Mouse (Mus musculus) gastrocnemius, adult 2 months (tissue): ENCODE results near the gene Sema4b. TPM values are rescaled to one million over a fixed set of nuclear protein-coding genes. Genes with fewer than 3 reads are reported as not detected.

ENCODE experiments used
- DNase-seq: peaks from one replicate; pipeline ENCODE4 v3.0.0; 2022
- H3K27ac ChIP-seq: fragments of 200-600 bp; 2 replicates; pipeline ENCODE4 v1.8.1; 2022; ENCODE audit warnings: mild to moderate bottlenecking
- H3K4me3 ChIP-seq: fragments of 200-600 bp; 2 replicates; pipeline ENCODE4 v1.8.1; 2022; ENCODE audit warnings: mild to moderate bottlenecking, moderate library complexity
- CTCF ChIP-seq: fragments of 200-600 bp; IDR thresholded peaks from 2 replicates; pipeline ENCODE4 v1.8.1; 2022; ENCODE audit warnings: antibody characterized with exemption, mild to moderate bottlenecking, moderate library complexity
- intact Hi-C: fragments of 180-260 bp; cut with DNase I; formaldehyde crosslinking; loops from one replicate; pipeline ENCODE4 v1.15.1; 2025
- total RNA-seq, 2 experiments: library from RNA; stranded (reverse); gene quantifications; 2 replicates each; pipeline ENCODE4 v1.2.3; 2021

The Sema4b gene
- total RNA-seq, 2 experiments from 2014 or later, result 1.8 to 2.1 TPM

DNA sequence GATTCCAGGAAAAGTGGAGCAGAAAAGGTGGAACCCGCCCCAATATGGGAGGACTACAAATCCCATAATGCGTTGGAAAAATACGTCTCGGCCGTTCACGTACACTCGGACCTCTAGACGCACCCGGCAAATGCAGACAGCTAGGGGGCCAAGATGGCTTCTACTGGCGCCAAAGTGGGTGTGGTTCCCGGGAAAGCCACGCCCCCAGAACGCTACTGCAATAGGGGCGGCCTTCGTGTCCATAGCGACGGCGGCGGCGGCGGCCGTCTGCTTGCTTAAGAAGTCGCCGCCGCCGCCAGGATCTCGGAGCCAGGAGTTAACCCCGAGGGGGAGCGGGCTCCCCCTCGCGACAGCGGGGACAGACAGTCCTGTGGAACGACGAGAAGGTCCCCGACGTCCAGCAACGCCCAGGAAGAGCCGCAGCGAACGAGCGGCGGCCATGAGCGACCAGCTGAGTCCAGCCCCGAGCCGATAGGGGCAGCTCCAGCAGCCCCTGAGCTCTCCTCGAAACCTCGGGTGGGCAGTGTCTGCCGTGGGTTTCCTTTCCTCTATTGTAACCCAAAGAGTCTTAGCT, 59.6 kb downstream of the Sema4b start, which contains the start of gene Ttll13:
Gene Ttll13, plus strand, starts transcription at position 229 of the 574 bp plus-strand sequence.
- peak within 1 kb of the TSS; percentile 84 for H3K27ac ChIP-seq
- H3K4me3 ChIP-seq, result peak within 1 kb of the TSS; percentile 90
- peak; percentile 97 for DNase-seq
- peak; percentile 56 for TF ChIP-seq CTCF
- intact Hi-C loops, result loop anchor here (5.0 kb wide), 1 partner anchor 76 kb away; the partner anchor contains the start of gene Rccd1

DNA sequence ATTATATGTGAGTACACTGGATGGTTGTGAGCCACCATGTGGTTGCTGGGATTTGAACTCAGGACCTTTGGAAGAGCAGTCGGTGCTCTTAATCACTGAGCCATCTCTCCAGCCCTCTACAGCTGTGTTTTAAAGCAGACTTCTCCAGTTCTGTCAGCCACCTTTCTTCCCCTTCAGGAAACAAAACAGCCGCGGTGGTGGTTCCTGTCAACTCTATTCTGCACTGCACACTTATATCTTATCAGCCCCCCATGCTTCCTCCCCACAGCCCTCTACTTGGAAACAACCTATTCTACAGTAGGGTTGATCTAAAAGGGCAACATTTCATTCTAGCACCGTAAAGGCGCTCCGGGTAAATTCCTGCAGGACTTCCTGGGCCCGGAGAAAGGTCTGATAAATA, 60.2 kb downstream of the Sema4b start:
- no peak for DNase-seq
- peak overlapping the region; percentile 84; the same call in 1 of the 2 replicates for H3K27ac ChIP-seq
- no peak for TF ChIP-seq CTCF
- intact Hi-C loops, result loop anchor here (5.0 kb wide), 1 partner anchor 75 kb away; the partner anchor contains the start of gene Rccd1
- peak overlapping the region; percentile 90 for H3K4me3 ChIP-seq

DNA sequence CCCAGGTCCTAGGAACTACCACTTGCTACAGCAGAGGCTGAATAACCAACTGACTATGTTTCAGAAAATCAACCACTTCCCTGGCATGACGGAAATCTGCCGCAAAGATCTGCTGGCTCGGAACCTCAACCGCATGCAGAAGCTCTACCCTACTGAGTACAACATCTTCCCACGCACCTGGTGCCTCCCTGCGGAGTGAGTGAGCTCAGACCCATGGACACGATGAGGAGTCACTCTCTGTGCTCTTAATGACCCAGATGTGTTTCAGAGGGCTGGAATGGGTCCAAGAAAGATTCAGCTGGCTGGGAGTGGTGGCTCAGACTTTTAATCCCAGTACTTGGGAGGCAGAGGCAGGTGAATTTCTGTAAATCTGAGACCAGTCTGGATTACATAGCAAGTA, 65.8 kb downstream of the Sema4b start:
- DNase-seq, result no peak
- no peak for TF ChIP-seq CTCF
- intact Hi-C loops, result no loop called here
- Histone ChIP-seq H3K27ac (no peak overlapping the region), H3K4me3 (no peak overlapping the region)

DNA sequence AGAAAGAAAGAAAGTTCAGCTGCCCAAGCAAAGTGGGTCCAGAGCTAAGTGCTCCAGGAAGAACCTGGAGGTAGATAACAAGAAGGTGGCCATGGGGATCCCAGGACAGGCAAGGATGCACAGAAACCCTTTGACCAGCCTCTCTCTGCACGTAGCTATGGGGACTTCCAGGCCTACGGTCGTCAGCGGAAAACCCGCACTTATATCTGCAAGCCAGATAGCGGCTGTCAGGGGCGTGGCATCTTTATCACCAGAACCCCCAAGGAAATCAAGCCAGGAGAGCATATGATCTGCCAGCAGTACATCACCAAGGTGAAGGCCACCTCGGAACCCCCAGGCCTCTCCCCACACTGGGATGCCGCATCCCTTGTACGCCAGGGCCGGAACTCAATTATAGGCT, 66.2 kb downstream of the Sema4b start:
- H3K4me3 ChIP-seq, result no peak overlapping the region
- intact Hi-C loops, result no loop called here
- no peak overlapping the region for H3K27ac ChIP-seq
- no peak for TF ChIP-seq CTCF
- no peak for DNase-seq

DNA sequence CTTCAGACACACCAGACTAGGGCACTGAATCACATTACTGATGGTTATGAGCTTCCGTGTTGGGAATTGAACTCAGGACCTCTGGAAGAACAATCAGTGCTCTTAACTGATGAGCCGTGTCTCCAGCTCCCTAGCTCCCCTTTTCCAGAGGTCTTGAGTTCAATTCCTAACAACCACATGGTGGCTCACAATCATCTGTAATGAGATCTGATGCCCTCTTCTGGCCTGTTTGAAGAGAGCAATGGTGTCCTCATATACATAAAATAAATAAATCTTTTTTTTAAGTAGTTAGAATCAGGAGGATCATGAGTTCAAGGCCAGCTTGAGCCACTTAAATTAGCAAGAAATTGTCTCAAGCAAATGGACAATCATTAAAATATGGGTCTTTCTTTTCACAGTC, 69.3 kb downstream of the Sema4b start:
- peak; percentile 28; the same call in 1 of the 2 replicates for TF ChIP-seq CTCF
- no peak overlapping the region for H3K4me3 ChIP-seq
- DNase-seq, result no peak
- intact Hi-C loops, result no loop called here
- no peak overlapping the region for H3K27ac ChIP-seq

DNA sequence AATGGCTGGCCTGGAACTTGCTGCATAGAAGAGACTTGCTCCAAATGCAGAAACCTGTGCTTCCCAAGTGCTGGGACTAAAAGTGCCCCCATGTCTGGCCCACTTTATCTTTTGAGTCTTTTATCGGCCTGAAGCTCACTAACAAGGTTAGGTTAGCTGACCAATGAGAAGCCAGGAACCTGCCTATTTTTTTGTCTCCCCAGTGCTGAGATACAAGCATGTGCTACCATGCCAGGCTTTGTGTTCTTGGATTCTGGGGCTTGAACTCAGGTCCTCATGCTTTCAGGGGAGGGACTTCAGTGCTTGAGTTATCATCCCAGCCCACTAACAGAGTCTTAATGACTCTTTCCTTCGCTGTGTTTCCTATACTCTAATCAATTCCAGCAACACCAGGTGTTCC, 71.1 kb downstream of the Sema4b start:
- TF ChIP-seq CTCF, result no peak
- Histone ChIP-seq H3K4me3 (no peak overlapping the region), H3K27ac (no peak overlapping the region)
- DNase-seq, result no peak
- intact Hi-C loops, result no loop called here

DNA sequence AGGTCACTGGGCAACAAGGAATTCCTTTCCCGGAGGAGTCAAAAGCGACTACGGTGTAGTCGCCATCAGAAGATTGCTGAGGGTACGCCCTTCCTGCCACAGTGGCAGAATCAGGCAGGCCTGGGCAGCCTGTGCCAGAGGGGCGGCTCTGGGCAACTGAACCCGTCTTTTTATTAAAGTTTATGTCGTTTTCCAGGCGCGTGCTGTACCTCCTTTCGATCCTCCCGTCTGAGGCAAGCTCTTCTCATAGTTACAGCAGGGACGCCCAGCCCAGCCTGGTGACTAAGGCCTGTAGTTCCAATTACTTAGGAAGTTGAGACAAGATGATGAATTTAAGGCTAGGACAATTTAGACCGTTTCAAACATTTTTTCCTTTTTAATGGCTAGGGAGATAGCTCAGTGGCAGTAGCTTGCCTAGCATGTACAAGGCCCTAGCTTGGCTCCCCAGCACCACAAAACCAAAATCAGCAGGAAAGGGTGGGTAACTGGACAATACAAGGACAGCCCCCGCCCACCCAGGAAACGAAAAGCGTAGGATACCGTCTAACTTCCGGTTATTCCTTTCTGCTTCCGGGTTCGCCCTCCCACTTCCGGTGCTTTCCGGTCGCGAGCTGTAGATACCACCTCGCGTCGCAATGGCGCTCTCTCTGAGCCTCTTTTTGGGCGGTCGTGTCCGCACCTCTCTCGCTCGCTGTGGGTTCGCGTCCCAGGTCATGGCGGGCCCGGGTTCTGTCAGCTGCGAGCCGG, 74.2 kb downstream of the Sema4b start, which contains the start of gene Ngrn:
Gene Ngrn, plus strand, starts transcription at position 591 of the 747 bp plus-strand sequence.
- DNase-seq, result peak; percentile 90
- no peak for TF ChIP-seq CTCF
- H3K4me3 ChIP-seq, result peak within 1 kb of the TSS; percentile 92
- intact Hi-C loops, result no loop called here
- peak within 1 kb of the TSS; percentile 88 for H3K27ac ChIP-seq

DNA sequence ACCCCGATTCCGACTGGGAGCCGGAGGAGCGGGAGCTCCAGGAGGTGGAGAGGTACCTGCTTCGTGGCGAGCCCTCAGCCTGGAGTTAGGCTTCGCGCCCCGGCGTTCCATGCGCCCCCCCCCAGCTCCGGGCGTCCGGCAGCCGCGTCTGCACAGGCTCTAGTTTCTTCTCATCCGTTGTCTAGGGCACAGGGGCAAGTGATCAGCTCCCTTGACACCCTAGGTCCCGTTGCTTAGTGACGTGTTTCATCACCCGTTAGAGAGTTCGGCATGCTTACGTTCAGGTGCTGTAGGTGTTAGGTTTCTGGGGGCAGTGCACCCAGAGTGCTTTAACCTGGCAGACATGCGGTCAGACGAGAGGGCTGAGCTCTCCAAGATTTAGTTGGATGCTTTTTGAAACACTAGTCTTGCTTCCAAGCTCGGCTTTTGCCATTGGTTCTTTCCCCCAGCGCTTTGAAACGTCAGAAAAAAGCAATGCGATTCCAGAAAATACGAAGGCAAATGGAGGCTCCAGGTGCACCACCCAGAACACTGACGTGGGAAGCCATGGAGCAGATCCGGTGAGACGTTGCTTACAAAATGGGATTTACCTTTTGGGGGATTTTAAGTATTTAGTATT, 74.8 kb downstream of the Sema4b start:
- peak overlapping the region; percentile 88 for H3K27ac ChIP-seq
- peak overlapping the region; percentile 92 for H3K4me3 ChIP-seq
- DNase-seq, result no peak
- intact Hi-C loops, result no loop called here
- TF ChIP-seq CTCF, result no peak

DNA sequence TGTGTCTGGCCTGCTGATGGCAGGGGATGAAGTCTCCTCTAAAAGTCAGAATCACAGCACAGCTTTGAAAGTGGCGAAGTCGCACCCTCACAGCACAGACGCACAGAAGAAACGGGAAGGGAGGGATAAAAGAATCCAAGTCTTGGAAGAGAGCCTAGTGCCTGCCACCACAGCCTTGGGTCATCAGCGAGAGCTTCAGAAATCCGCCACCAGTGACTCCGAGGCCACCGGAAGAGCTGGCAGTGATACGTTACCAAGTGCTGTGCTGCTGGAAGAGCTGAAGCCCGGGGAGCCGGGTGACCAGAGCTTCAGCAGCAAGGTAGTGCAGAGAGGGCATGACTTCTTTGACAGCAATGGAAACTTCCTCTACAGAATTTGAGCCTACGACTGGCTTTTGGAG, 78.0 kb downstream of the Sema4b start:
- no peak for DNase-seq
- intact Hi-C loops, result no loop called here
- no peak for TF ChIP-seq CTCF
- H3K27ac ChIP-seq, result no peak overlapping the region
- no peak overlapping the region for H3K4me3 ChIP-seq

DNA sequence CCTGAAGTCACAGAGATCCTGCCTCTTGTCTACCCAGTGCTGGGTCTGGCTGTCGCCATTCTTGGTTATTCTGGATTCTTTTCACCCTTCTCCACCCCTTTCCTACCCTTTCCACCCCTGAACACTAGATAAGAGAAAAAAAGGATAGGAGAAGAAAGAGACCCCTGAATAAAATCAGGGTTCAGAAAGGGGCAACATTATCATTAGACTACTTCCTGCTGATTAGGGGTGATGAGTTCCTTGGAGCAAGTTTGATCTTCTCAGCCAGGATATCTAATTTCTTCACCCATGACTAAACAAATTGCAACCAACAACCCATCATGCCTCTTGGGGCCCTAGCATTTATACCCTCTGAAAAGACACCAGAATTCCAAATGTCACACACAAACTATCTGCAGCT, 81.1 kb downstream of the Sema4b start:
- no peak overlapping the region for H3K4me3 ChIP-seq
- no peak overlapping the region for H3K27ac ChIP-seq
- DNase-seq, result no peak
- intact Hi-C loops, result no loop called here
- TF ChIP-seq CTCF, result no peak

DNA sequence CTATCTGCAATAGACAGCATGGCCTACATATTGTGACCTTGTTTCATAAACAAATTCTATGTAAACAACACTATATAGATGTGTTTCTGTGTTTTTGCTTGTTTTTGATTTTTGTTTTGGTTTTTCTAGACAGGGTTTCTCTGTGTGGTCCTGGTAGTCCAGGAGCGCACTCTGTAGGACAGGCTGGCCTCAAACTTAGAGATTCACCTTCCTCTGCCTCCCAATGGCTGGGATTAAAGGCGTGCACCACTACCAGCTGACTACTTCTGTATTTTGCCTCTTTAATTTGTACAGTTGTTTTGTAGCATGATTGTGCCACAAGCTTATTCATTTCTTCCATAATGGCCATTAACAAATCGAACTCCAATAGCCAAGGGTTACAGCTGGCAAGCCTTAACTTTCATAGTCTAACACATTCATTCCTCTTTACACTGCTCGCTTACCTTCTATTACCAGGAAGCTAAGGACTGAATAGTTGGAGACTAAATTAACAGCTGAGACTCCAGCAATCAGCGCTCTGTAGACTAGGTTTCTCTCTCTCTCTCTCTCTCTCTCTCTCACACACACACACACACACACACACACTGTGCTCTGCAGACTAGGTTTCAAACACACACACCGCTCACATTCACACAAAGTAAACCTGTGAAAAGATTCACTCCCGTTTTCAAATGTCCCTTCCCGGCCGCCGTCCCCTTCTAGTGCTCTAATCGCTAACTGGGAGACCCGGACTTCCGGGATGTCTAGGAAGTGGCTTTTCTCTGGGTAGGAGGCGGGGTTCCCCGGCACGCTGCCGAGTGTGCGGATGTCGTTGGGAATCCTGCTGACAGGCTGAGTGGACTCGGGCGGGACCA, 82.5 kb downstream of the Sema4b start, which contains the start of gene Vps33b:
Gene Vps33b, plus strand, starts transcription at position 753 of the 854 bp plus-strand sequence.
- Histone ChIP-seq H3K4me3 (peak within 1 kb of the TSS; percentile 98), H3K27ac (peak within 1 kb of the TSS; percentile 83)
- intact Hi-C loops, result no loop called here
- no peak for TF ChIP-seq CTCF
- DNase-seq, result peak; percentile 97

DNA sequence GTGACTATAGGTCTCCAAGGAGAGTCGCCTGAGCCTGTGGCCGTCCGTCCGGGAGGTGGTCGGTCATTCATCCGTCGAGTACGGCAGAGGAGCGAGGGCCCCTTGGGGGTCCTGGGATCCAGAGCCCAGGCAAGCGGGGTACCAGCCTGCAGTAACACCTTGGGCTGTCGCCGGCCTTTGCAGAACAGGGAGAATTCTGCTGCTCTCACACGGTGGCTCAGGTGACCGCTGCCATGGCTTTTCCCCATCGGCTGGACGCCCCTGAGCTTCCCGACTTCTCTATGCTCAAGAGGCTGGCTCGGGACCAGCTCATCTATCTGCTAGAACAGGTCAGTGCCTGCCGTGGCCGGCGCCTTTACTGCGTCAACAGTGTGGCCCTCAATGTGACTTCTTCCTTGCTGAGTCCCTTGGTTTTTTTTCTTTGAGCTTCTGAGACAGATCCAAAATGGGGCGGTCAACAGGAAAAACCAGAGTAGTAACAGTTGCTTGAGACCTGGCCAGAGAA, 83.2 kb downstream of the Sema4b start:
- peak; percentile 39 for DNase-seq
- intact Hi-C loops, result no loop called here
- H3K4me3 ChIP-seq, result peak overlapping the region; percentile 98
- TF ChIP-seq CTCF, result no peak
- H3K27ac ChIP-seq, result peak overlapping the region; percentile 83
